Mouse (Mus musculus) ovary, postnatal 10 days (tissue): ENCODE measurements around the gene Fam186a.
"Not testable (repeated sequence)": the region's sequence is repeated elsewhere in the genome, so short reads cannot be mapped to it uniquely, and the experiment has no call there.

Experiments
- DNase-seq: peaks from one replicate; pipeline ENCODE4 v3.0.0; 2022; ENCODE audit warnings: low spot score

Fam186a gene

GRCm38 (mm10) chr15:99934501-99934900, 32.4 kb downstream of the Fam186a start:
- DNase-seq, result no peak

- DNase-seq, result no peak
Observed at GRCm38 (mm10) chr15:99931231-99931630, 35.6 kb downstream of the Fam186a start.

GRCm38 (mm10) chr15:99919601-99920158, 47.2 kb downstream of the Fam186a start:
- DNase-seq, result no peak

GRCm38 (mm10) chr15:99917264-99917663, 49.6 kb downstream of the Fam186a start:
- no peak for DNase-seq

GRCm38 (mm10) chr15:99914613-99915012, 52.2 kb downstream of the Fam186a start:
- no peak for DNase-seq

GRCm38 (mm10) chr15:99911785-99912184, 55.1 kb downstream of the Fam186a start:
- DNase-seq, result no peak

- DNase-seq, result not testable (repeated sequence)
Observed at GRCm38 (mm10) chr15:99909339-99909996, 57.4 kb downstream of the Fam186a start.

GRCm38 (mm10) chr15:99907514-99907913, 59.3 kb downstream of the Fam186a start:
- no peak for DNase-seq

- DNase-seq, result no peak
Observed at GRCm38 (mm10) chr15:99907041-99907440, 59.8 kb downstream of the Fam186a start.

- no peak for DNase-seq
Observed at GRCm38 (mm10) chr15:99904841-99905240, 62.0 kb downstream of the Fam186a start.

GRCm38 (mm10) chr15:99904333-99904732, 62.5 kb downstream of the Fam186a start:
- DNase-seq, result peak; percentile 62

- no peak for DNase-seq
Observed at GRCm38 (mm10) chr15:99903227-99903626, 63.6 kb downstream of the Fam186a start.

- DNase-seq, result no peak
Observed at GRCm38 (mm10) chr15:99902786-99903185, 64.1 kb downstream of the Fam186a start.

- no peak for DNase-seq
Observed at GRCm38 (mm10) chr15:99896621-99897020, 70.2 kb downstream of the Fam186a start.

GRCm38 (mm10) chr15:99891355-99891754, 75.5 kb downstream of the Fam186a start:
- DNase-seq, result no peak

GRCm38 (mm10) chr15:99890412-99891236, 76.2 kb downstream of the Fam186a start:
- DNase-seq, result peak; percentile 2

GRCm38 (mm10) chr15:99889275-99889874, 77.5 kb downstream of the Fam186a start:
- DNase-seq, result no peak

GRCm38 (mm10) chr15:99887130-99887529, 79.7 kb downstream of the Fam186a start:
- DNase-seq, result not testable (repeated sequence)

- DNase-seq, result no peak
Observed at GRCm38 (mm10) chr15:99884038-99884437, 82.8 kb downstream of the Fam186a start.

GRCm38 (mm10) chr15:99878541-99878940, 88.3 kb downstream of the Fam186a start:
- DNase-seq, result no peak

GRCm38 (mm10) chr15:99875334-99875869, 91.5 kb downstream of the Fam186a start, which contains the start of gene Lima1:
TSS of gene Lima1 (minus strand) at chr15:99875456.
- DNase-seq, result peak; percentile 59
